Mouse (Mus musculus) cerebral cortex, adult 2 months (tissue): ENCODE results near the gene Usp35.

Experiments used
- WGBS: fragments of 180-500 bp; shearing (Covaris S2); methylation state at CpG from one replicate; pipeline ENCODE4 v1.1.7; 2018; 5-methylcytosine and 5-hydroxymethylcytosine counted together

Usp35 gene

DNA sequence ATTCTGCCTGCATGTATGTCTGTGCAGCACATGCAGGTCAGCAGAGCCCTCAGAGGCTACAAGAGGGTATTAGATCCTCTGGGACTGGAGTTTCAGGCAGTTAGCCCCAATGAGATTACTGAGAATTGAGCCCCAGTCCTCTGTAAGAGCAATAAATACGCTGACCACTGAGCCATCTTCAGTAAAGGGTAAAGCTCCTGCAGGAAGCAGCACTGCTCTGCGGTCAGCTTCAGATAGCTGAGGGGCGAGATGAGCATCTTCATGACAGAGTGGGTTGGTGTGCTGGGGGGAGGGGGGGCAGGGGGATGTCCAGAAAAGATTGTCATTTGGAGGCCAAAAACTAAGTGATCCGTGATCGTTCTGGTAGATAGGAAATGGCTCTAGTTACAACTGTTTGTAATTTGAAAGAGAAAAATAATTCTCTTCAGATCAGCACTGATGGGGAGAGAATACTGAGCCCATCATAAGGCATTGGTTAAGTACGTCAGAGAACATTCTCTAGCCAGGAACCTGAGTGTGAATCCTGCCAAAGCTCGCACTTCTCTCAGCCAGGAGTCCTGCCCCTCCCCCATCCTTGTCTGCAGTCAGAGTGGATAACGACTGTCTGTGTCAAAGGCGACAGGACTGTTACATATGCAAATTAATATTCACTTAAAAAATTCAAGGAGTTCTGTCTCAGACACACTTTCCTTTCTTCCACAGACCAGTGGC, 14.4 kb upstream of the Usp35 start:
- WGBS: 54% methylated on average over 9 of the region's 9 CpGs

DNA sequence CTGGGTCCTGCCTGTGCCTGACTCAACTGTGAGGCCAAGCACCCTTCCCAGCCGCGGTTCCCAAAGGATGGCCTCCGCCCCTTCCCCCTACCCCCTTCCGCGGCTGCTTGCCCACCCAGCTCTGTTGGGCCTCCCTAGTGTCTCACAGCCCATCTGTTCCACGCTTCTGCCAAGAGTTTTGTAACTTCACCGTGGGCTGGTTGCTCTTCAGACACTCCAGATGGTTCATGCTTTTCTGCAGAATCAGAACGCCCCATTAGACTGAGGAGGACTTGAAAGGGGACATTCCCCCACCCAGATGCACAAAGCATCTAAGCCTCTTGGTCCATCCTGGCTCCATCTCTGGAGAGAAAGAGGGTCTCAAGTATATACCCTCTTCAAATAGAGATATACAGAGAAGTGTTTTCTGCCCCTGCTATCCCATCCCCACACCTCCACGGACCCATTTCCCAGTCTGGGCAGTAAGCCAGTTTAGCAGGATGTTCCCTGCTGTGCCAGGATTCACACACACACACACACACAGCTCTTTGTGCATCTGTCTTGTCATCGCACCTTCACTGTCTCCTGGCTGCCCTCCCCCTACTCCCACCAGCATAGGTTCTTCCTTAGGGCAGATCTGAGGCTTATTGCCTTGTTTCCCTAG, 13.5 kb upstream of the Usp35 start:
- 39% methylated on average over 10 of the region's 10 CpGs for WGBS

DNA sequence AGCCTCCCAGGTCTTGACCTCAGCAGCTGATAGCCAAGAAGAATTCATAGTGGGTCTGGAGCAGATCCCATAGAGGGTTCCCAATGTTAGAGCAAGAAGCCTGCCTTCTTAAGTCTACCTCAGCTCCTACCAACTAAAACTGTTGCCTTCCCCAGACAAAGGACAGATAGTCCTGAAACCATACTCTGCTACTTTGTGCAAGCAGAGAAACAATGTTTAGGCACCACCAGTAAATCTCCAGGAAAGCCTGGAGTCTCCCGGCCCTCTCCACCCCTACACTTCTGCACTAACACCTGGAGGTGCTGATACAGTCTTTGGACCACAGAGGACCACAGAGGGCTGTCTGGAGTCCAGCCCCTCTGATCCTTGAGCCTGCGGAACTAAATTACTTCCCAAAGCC, 12.8 kb upstream of the Usp35 start:
- WGBS: 58% methylated on average over 2 of the region's 2 CpGs

DNA sequence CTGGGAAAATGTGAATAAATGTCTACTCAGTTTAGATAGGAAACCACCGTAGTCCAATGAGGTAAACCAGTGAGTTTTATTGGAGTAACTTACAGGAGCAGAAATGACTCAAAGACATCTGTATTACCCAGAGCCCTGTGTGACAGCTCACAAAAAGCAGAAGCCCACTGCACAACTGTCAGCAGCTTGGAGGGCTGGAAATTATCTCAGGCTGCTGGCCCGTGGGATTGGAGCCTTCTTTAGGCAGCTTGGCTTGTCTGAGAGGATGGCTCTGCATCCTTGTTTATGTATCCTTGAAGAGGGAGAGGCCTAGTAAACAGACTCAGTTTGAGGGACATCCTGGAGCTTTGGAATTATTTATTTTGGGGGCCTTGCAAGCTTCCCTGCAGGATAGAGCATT, 11.1 kb upstream of the Usp35 start:
- 66% methylated on average over 2 of the region's 2 CpGs for WGBS

DNA sequence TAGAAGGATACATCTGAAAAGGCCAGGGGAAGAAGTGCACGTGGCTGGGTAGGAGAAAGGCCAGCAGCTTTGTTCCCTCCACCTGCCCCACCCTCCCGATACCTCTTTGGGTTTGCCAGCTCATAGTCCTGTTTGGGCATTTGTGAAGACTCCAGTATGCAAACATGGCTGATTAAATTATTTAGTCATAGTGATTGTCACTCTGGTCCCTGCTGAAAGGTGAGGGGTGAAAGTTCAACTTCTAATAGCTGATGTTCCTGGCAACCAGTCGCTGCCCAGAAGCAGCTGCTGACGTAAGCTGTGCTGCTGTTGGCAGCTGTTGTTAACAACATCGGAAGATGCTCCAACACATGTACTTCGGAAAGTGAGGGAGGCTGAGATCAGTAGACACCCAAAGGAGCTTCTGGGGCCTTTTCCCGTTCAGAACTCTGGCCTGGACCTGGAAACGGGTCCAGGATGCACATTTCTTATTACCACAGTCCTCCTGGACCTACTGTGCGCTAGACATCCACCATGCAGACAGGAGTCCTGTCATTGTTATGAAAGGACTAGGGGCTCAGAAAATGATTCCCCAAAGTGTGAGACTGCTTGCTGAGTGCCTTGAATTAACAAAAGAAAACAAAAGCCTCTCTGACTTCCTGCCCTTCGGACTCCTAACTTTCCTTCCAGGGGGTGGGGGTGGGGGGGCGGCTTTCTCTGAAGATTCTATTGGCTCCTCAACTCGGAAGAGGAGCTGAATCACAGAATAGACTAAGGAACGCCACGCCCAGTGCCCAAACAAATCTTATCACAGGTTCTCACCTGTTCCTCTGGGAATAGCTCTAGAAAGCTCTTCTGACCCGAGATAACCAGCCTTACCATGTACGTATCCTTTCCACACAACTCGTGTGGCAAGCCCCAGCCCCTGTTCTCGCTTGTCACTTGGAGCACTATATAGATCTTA, 9.4 kb upstream of the Usp35 start:
- 74% methylated on average over 18 of the region's 18 CpGs for WGBS

DNA sequence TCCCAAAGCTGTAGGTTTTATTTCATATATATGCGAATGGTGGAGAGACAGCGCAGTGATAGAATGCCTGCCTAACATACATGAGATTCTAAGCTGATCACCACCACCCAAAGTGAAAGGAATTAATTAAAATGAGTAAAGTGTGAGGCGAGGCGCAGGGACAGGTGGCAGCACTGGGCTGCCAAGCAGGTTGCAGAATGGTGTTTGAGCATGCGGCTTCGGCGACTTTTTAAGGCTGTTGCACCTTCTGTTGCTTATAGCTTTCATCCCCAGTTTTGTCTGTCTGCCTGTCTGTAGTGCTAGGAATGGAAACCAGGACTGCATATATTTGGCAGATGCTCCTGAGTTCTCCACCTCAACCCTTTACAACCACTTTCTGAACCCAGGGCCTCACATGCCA, 7.8 kb upstream of the Usp35 start:
- WGBS: 61% methylated on average over 7 of the region's 7 CpGs

DNA sequence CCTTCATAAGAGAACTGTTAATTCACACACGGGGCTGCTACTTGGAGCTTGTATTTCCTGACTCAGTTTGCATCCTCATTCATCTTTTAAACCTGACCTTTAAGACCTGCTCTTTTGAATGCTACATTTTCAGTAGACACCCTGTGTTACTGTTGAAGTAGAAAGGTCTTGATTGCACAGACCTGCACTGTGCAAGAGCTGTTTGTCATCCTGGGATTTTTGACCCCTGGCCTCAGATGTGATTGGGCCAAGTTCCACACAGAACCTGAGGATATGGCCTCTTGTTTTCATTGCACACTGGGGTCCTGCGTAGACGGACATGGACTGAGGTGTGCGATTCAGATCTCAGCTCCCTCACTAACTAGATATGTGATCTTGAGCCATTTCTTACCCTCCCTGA, 6.8 kb upstream of the Usp35 start:
- WGBS: 91% methylated on average over 4 of the region's 4 CpGs

DNA sequence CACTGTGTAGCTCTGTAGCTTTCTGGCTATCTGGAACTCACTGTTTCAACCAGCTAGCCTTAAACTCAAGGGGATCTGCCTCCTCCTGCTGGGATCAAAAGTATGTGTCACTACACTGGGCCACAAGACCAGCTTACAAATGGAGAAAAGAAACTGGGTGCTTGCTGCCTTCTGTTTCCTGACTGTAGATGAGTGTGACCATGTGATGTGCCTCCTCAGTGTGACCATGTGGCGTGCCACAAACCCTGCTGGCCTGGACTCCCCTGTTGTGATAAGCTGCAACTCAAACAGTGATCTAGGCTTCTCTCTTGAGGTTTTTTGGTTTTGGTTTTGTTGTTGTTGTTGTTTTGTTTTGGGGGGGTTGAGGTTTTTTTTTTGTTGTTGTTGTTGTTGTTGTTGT, 4.9 kb upstream of the Usp35 start:
- 57% methylated on average over 1 of the region's 1 CpGs for WGBS

DNA sequence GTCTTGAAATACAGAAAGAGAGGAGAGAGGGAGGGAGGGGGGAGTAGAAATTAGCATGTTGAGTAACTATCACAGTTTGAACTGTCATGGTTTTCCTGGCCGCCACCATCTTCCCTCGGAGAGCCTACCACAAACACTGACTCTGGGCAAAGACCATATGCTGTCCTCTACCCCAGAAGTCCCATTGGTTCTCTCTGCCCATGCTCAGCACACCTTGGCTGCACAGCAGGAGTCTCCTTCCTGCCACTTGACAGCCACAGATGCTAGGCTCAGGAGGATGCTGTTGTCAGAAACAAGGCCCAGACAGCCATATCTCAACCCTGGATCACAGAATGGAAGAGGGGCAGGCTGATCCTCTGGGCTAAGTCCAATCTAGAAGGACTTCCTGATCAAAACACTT, 2.6 kb upstream of the Usp35 start:
- WGBS: 81% methylated on average over 2 of the region's 2 CpGs

DNA sequence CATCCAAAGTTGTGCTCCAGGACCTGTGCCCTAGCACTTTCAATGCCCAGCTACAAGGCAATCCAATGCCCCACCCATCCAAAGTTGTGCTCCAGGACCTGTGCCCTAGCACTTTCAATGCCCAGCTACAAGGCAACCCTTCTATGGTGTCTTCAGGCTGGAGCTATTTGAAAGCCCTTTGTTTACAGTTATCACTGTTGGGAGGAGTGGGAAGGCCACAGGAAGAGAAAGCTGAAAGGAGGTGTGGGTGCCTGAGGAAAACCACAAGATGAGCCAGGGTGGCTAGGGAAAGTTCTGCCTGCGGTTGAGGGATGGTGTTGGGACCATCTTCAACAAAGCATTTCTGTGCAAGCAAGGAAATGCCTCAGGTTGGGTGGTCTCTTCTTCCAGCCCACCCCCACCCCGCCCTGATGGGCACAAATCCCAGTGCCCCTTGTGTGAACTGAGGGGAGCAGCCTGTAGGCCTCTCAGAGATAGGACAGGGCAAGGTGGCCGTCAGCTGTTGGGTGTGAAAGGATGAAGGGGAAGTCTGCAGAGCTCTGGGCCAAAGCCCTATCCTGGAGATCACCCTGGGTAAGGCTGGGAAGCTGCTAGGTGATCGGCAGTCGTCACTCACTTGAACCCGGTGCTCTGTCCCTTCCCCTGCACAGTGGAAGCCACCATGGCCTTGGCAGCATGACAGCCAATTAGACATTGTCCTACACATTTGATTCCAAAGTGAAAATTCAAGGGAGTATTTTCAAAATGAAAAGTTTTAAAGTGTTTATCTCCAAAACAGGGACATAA, 1.5 kb upstream of the Usp35 start:
- 76% methylated on average over 6 of the region's 6 CpGs for WGBS

DNA sequence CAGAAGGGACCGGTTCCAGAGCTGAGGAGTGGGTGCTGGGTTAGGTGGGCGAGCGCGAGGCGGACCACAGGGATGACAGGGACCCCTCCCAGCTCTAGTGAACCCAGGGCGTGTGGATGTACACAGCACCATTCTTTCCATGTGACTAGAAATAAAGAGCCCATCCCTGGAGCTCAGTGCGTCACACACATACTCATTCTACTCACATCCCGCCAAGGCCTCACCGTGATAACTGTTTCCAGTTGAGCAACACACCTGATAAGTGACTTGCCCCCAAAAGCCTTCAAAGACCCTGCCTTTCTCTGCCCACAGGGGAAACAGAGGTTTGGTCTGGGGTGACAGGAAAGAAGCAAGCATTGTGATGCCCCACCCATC, 834 bp upstream of the Usp35 start:
- 2% methylated on average over 9 of the region's 9 CpGs for WGBS

DNA sequence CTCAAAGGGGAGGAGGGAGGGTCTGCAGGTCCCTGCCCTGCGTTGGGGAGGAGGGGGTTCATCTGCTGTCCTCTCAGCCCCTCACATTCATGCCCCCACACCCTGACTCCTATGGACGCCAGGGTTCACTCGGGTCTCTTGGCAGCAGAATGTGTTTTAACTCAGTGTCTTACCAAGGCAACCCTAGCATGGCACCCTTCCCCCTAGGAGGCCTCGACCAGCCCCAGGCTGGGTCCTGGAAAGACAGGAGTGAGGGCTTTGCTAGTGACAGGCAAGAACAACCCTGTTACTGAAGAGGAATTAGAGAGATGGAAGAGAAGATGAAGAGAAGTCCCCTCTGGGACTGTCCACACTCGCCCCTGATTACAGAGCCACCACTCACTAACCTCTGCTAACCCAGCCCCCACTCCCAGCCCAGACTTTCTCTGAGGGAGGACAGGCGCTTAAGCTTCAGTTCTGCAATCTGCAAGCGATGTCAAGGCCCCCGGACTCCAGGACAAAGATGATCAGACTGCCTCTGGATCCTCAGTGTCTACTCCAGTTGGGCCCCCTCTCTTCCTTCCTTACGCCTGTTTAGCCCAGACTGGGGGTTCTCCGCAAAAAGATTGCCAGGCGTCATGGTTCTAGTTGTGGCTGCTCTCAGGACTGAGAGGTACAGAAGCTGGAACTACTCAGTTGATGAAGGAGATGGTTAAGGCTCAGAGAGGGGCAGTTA, 732 bp downstream of the Usp35 start:
- 37% methylated on average over 11 of the region's 11 CpGs for WGBS

DNA sequence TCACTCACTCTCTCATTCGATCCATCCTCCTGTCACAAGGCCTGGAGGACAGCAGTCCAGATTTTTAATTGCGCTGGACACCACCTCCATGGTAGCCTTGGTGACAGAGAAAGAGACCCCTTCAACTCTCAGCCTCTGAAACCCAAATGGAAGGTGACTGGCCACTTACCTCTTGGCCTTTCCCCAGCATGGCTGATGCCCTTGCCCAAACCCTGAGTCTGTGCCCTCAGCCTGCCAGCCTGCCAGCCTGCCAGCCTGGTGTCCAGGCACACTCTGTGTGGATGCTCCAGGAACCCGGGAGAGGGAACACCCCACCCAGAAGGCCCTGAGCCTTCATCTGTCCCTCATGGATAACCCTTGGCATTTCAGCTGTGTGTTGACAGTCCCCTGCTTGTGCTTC, 2.1 kb downstream of the Usp35 start:
- 77% methylated on average over 3 of the region's 3 CpGs for WGBS

DNA sequence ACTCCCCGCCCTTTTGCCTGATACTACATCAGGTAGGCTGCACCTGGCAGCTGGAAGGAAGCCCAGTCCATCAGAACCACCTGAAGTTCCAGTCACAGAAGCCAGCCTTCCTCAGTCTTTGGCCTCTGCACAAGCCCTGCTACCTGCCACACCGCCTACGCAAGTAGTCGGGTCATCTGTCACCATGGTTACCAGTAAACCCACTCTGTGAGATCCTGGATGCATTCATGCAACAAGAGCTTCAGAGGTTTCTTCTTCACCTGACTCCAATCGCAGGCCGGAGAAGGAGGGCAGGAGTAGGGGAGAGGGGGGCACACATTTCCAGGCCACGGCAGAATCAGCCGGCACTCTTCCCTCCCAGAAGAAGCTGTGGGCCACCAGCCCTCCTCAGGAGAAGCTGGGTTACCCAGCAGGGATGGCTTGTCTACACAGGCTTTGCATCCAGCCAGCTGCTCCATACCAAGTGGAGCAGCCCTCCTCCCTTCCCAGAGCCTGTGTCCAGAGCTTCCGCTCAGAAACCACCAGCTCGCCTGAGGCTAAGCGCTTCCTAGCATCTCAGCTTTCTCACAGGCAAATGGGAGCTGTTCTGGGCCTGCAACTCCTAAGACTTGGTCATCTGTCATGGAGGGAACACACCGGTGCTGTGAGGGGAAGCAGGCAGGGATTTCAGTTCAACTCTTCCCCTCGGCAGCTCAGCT, 2.8 kb downstream of the Usp35 start:
- 75% methylated on average over 13 of the region's 13 CpGs for WGBS

DNA sequence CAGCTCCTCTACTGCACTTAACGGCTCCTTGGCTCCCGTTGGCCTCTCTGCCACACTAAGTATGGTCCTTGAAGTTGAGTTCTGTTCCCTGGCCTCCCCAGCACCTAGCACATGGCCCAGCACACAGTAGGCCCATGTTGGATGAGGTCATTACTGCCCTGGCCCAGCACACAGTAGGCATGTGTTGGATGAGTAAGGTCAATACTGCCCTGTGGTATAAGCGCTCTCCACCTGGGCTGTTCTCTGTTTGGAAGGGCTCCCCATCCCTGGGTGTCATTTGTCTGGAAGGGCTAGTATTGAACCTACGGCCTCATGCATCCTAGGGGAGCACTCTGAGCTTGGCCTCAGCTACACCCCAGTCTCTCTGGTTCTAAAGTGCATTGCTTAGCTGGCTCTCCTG, 4.4 kb downstream of the Usp35 start:
- WGBS: 94% methylated on average over 4 of the region's 4 CpGs

DNA sequence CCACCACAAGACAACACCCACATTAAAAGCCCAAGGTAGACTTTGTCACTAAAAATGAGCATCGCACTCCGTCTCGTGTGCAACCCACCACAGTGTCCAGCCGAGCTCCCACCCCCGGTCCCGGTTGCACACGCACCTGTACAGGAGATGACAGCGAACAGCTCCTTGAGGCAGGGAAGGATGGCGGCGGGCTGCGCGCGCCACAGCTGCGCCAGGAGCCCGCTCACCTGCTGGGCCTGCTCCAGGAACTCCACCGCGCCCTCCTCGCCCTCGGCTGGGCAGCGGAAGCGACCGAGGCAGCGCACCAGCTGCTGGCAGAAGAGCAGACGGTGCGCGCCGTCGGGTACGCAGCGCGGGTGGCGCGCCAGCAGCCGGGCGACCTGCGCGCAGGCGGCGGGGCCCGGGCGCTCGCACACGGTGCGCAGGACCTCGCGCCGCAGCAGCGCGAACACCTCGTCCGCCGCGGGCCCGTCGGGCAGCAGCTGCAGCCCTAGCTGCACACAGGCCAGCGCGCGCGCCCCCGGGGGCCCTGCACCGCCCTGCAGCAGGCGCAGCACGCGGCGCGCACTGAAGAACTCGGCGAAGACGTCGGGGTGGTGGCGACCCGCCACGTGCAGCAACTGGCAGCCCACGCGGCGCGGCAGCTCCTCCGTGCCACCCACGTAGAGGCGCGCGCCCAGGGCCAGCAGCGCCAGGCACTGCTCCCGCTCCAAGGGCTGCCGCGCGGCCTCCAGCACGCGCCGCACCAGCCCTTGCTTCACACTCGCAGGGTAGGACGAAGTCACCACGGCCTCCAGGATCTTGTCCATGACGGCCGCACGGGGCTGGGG, 6.4 kb downstream of the Usp35 start:
- 22% methylated on average over 80 of the region's 96 CpGs for WGBS

DNA sequence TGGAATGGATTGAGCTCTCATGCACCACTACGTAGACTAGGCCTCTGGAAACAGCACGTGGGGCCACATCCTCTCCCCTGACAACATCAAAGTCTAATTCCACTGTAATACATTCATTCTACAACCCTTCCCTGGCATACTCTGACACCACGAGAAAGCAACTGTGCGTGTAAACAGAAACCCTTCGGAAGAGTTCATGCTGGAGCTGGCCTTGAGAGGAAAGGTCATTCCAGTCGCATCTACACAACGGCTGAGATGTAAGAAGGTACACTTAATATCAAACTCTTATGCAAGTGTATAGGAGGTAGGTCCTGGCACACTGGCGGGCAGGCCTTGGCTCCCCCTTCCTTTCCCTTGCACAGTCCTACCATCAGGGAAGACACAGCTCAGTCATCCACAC, 7.5 kb downstream of the Usp35 start:
- 93% methylated on average over 8 of the region's 8 CpGs for WGBS

DNA sequence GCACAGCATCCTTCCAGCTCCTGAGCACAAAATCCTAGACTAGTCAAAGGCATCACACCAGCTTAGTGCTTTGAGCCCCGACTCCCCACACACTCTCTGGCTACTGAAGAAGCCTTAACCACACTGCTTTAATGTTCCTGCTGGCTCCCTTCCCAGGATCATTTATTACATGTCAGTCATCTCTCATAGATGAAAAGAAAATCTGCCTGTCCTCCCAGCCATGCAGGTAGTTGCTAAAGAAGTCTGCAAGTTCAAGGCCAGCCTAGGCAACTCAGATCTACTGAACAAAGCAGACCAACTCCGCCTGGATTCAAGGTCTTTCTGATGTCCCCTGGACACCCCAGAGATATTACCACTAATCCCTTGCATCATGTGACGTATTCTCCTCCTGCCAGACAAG, 14.1 kb downstream of the Usp35 start:
- WGBS: 92% methylated on average over 3 of the region's 3 CpGs

DNA sequence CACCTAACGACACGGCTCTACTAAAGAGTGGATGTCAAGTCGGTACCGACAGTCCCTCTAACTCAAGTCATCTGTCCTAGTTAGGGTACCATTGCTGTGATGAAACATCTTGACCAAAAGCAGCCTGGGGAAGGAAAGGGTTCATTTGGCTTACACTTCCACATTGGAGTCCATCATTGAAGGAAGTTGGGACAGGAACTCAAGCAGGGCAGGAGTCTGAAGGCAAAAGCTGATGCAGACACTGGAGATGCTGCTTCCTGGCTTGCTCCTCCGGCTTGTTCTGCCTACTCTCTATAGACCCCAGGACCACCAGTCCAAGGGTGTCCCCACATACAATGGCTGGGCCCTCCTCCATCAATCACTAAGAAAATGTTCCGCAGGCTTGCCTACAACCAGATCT, 16.2 kb downstream of the Usp35 start:
- WGBS: 90% methylated on average over 6 of the region's 6 CpGs

DNA sequence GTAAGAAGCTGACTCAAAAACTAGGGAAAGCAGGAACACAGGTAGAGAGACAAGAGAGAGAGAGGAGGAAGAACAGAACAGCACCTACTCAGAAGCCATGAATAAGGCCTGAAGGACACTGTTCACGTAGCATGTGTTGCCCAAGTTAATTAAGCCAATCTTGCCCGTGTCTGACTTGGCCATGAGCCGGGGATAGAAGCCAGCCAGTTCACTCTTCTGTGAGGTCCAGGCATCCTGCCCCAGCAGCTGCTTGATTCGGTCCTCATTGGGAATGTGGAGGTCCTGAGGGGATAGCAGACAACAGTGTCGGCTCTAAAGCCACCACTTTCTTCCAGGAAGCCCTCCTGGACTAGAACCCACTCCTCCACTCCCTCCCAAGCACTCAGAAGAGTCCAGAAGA, 17.2 kb downstream of the Usp35 start:
- WGBS: 72% methylated on average over 5 of the region's 5 CpGs
